Comparison of ENCODE assay signal across 8 mouse cellular contexts in genomic region chr11:116853512-116853928, GRCm38 (mm10). TPM values are rescaled to one million over a fixed set of nuclear protein-coding genes. Genes with fewer than 3 reads are reported as not detected.
A peak's percentile ranks its signal among the peaks of the same experiment; 100 is the strongest.
DNase-seq lines count a peak whose midpoint lies in the region; ATAC-seq and TF ChIP-seq lines count a peak whose summit lies in the region.

No protein-coding gene starts in this region.

- no peaks in the 10 kb centered on the region; the same call in 1 of the 2 replicates for H3K4me1 ChIP-seq in cerebellum, adult 2 months (ENCODE audit: control insufficient read depth, insufficient read depth, low read length)
- H3K4me1 ChIP-seq in forebrain, postnatal 0 days (ENCODE audit: insufficient read depth), result peaks cover 20% of the 10 kb centered on the region
- no peaks in the 10 kb centered on the region; the same call in 1 of the 2 replicates for H3K4me1 ChIP-seq in lung, postnatal 0 days (ENCODE audit: insufficient read depth, low read depth, low read length)

- ATAC-seq in forebrain, postnatal 0 days, result peak; percentile 88
- ATAC-seq in hematopoietic stem cell, adult 5-6 weeks (replicated peaks in 1 of 2; ENCODE audit: insufficient read depth in 1 of 2, low FRiP score in 2 of 2, low TSS enrichment in 1 of 2, low read depth in 1 of 2, poor library complexity in 2 of 2, severe bottlenecking in 2 of 2), result peak; percentile 76 to 79
- peak; percentile 90 for ATAC-seq in lung, postnatal 0 days

- TF ChIP-seq POLR2A in cerebellum, adult 2 months (IDR thresholded peaks at IDR 0.05; ENCODE audit: borderline replicate concordance, insufficient read depth, low read length), result peak; percentile 92

- H3K4me2 ChIP-seq in forebrain, postnatal 0 days (ENCODE audit: low read depth), result peak overlapping the region; percentile 72
- H3K4me2 ChIP-seq in lung, postnatal 0 days (replicated peaks; ENCODE audit: low read depth, low read length), result peak overlapping the region; percentile 65

- peak overlapping the region; percentile 95 for H3K4me3 ChIP-seq in cerebellum, adult 2 months (replicated peaks; ENCODE audit: insufficient read depth, low read depth, low read length)
- peak overlapping the region; percentile 99 for H3K4me3 ChIP-seq in forebrain, postnatal 0 days (ENCODE audit: low read depth, low read length)
- H3K4me3 ChIP-seq in lung, postnatal 0 days (ENCODE audit: low read depth, low read length), result peak overlapping the region; percentile 95

- peaks cover 8% of the 10 kb centered on the region; the same call in 1 of the 2 replicates for H3K36me3 ChIP-seq in forebrain, postnatal 0 days (ENCODE audit: insufficient read depth)
- 0 out of 2 replicates have a peak, but pooled peaks cover 5% of the 10 kb centered on the region for H3K36me3 ChIP-seq in lung, postnatal 0 days (ENCODE audit: insufficient read depth, low read length)

- TF ChIP-seq EP300 in lung, postnatal 0 days (IDR thresholded peaks at IDR 0.05), result no peak

- DNase-seq in MEL-GATA-1-ER (ENCODE audit: extremely low read depth, low read depth), result peak; percentile 78
- peak; percentile 97 to 99 for DNase-seq in cerebellum, adult 2 months
- peak; percentile 97 for DNase-seq in forebrain, postnatal 0 days
- DNase-seq in layer of hippocampus, adult 9-10 months (ENCODE audit: low spot score), result peak; percentile 93
- DNase-seq in lung, postnatal 0 days (ENCODE audit: low spot score), result peak; percentile 98
- DNase-seq in ovary, postnatal 10 days (ENCODE audit: low spot score), result peak; percentile 96
- DNase-seq in thymus, postnatal 14 days, result peak; percentile 98

- whole genome bisulfite sequencing in cerebellum, adult 2 months, result under 1% methylated on average over 36 of the region's 36 CpGs
- WGBS in forebrain, postnatal 0 days, result under 1% methylated on average over 36 of the region's 36 CpGs
- WGBS in lung, postnatal 0 days, result under 1% methylated on average over 36 of the region's 36 CpGs

- H3K9me3 ChIP-seq in forebrain, postnatal 0 days (ENCODE audit: low read length), result no peaks in the 10 kb centered on the region
- H3K9me3 ChIP-seq in lung, postnatal 0 days (ENCODE audit: low read length), result no peaks in the 10 kb centered on the region

- peak overlapping the region; percentile 95 for H3K9ac ChIP-seq in forebrain, postnatal 0 days
- H3K9ac ChIP-seq in lung, postnatal 0 days (replicated peaks; ENCODE audit: low read depth), result peak overlapping the region; percentile 76

- no peaks in the 10 kb centered on the region for H3K27me3 ChIP-seq in cerebellum, adult 2 months (ENCODE audit: control insufficient read depth, insufficient read depth, low read length)
- H3K27me3 ChIP-seq in forebrain, postnatal 0 days (ENCODE audit: insufficient read depth, low read length), result no peaks in the 10 kb centered on the region
- no peaks in the 10 kb centered on the region for H3K27me3 ChIP-seq in lung, postnatal 0 days (replicated peaks; ENCODE audit: insufficient read depth, low read length)

- TF ChIP-seq CTCF in cerebellum, adult 2 months (IDR thresholded peaks at IDR 0.05; ENCODE audit: borderline replicate concordance, insufficient read depth, low read depth, low read length), result no peak
- no peak for TF ChIP-seq CTCF in forebrain, postnatal 0 days (IDR thresholded peaks at IDR 0.05; ENCODE audit: low read depth)
- TF ChIP-seq CTCF in lung, postnatal 0 days (IDR thresholded peaks at IDR 0.05), result no peak

- peak overlapping the region; percentile 90 for H3K27ac ChIP-seq in cerebellum, adult 2 months (ENCODE audit: insufficient read depth, low read length)
- H3K27ac ChIP-seq in forebrain, postnatal 0 days (ENCODE audit: low read depth, low read length), result peak overlapping the region; percentile 99
- peak overlapping the region; percentile 98 for H3K27ac ChIP-seq in lung, postnatal 0 days (ENCODE audit: low read length)

RNA-seq across cellular contexts. Expression of gene Srsf2, which starts 0.6 kb away (rescaled TPM):
- 361 and 389 TPM in 2 replicates for polyA plus RNA-seq in cerebellum, adult 2 months (2012; rRNA removed)
- 249 and 262 TPM in 2 replicates for total RNA-seq in forebrain, postnatal 0 days (2014; rRNA removed)
- 477 and 486 TPM in 2 replicates for polyA plus RNA-seq in forebrain, postnatal 0 days (2015; fragmentation: Nextera tagmentation; extraction: Ambion mirVana)
- total RNA-seq in hematopoietic stem cell, adult 5-6 weeks (2017), result 370 and 573 TPM in 2 replicates
- polyA plus RNA-seq in lung, postnatal 0 days (2015; fragmentation: Nextera tagmentation; extraction: Ambion mirVana), result 419 and 421 TPM in 2 replicates

RNA-seq across cellular contexts. Expression of gene Mfsd11, which starts 1.3 kb away (rescaled TPM):
- polyA plus RNA-seq in cerebellum, adult 2 months (2012; rRNA removed), result 33.0 and 34.2 TPM in 2 replicates
- 29.9 and 38.2 TPM in 2 replicates for total RNA-seq in forebrain, postnatal 0 days (2014; rRNA removed)
- polyA plus RNA-seq in forebrain, postnatal 0 days (2015; fragmentation: Nextera tagmentation; extraction: Ambion mirVana), result 46.8 and 52.4 TPM in 2 replicates
- 9.7 and 22.0 TPM in 2 replicates for total RNA-seq in hematopoietic stem cell, adult 5-6 weeks (2017)
- 37.9 and 44.7 TPM in 2 replicates for polyA plus RNA-seq in lung, postnatal 0 days (2015; fragmentation: Nextera tagmentation; extraction: Ambion mirVana)

RNA-seq across cellular contexts. Expression of gene Jmjd6, which starts 10.3 kb away (rescaled TPM):
- polyA plus RNA-seq in cerebellum, adult 2 months (2012; rRNA removed), result 33.0 and 34.8 TPM in 2 replicates
- 41.4 and 55.9 TPM in 2 replicates for total RNA-seq in forebrain, postnatal 0 days (2014; rRNA removed)
- 48.1 and 50.1 TPM in 2 replicates for polyA plus RNA-seq in forebrain, postnatal 0 days (2015; fragmentation: Nextera tagmentation; extraction: Ambion mirVana)
- total RNA-seq in hematopoietic stem cell, adult 5-6 weeks (2017), result 53.8 and 62.7 TPM in 2 replicates
- polyA plus RNA-seq in lung, postnatal 0 days (2015; fragmentation: Nextera tagmentation; extraction: Ambion mirVana), result 37.0 and 37.8 TPM in 2 replicates

RNA-seq across cellular contexts. Expression of gene Mettl23, which starts 10.4 kb away (rescaled TPM):
- 27.3 and 27.8 TPM in 2 replicates for polyA plus RNA-seq in cerebellum, adult 2 months (2012; rRNA removed)
- 40.3 and 55.4 TPM in 2 replicates for total RNA-seq in forebrain, postnatal 0 days (2014; rRNA removed)
- polyA plus RNA-seq in forebrain, postnatal 0 days (2015; fragmentation: Nextera tagmentation; extraction: Ambion mirVana), result 54.2 and 69.3 TPM in 2 replicates
- 43.4 and 62.1 TPM in 2 replicates for total RNA-seq in hematopoietic stem cell, adult 5-6 weeks (2017)
- 62.3 and 65.2 TPM in 2 replicates for polyA plus RNA-seq in lung, postnatal 0 days (2015; fragmentation: Nextera tagmentation; extraction: Ambion mirVana)

RNA-seq across cellular contexts. Expression of gene Mxra7, which starts 25.7 kb away (rescaled TPM):
- polyA plus RNA-seq in cerebellum, adult 2 months (2012; rRNA removed), result 18.1 and 20.9 TPM in 2 replicates
- 9.8 TPM in 2 replicates for total RNA-seq in forebrain, postnatal 0 days (2014; rRNA removed)
- polyA plus RNA-seq in forebrain, postnatal 0 days (2015; fragmentation: Nextera tagmentation; extraction: Ambion mirVana), result 11.7 and 16.0 TPM in 2 replicates
- 1.2 TPM in 1 of 2 replicates, not detected in the other for total RNA-seq in hematopoietic stem cell, adult 5-6 weeks (2017)
- 34.6 and 38.7 TPM in 2 replicates for polyA plus RNA-seq in lung, postnatal 0 days (2015; fragmentation: Nextera tagmentation; extraction: Ambion mirVana)

Comparison
In these comparisons a context has a peak if more than half of its experiments do, and no peak if none do; other contexts are left out.
1. Peak in every context shown above with its lines: DNase-seq, ATAC-seq, H3K4me3 ChIP-seq and H3K27ac ChIP-seq.